ENCODE assay signal across 9 mouse cellular contexts in the genomic region with DNA sequence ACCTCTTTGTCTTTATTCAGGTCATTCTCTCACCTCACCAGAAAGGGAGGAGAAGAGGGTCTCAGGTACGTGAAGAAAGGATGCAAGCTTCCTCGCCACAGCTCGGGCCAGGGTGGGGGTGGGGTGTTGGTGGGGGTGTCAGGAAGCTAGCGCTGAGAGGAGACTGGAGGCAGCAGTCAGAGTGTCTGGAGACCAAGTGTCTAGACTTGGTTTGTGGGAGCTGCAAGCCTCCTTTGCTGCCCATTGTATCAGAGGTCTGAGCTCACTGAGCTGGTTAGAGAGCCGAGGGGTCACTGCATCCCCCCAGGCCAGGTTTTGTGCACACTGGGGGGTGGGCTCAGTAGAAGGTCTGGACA.
DNase-seq lines count a peak whose midpoint lies in the region; ATAC-seq and TF ChIP-seq lines count a peak whose summit lies in the region.
"Had no signal": no experiment of that assay in that cellular context is flagged by ENCODE, and none has a peak within 500 bp of the region (broad histone marks: within the 10 kb centered on the region; RNA-seq: fewer than 3 reads in every experiment).

No protein-coding gene starts in this region.

- H3K36me3 ChIP-seq in liver, embryonic 12.5 days, result no peaks in the 10 kb centered on the region
- no peaks in the 10 kb centered on the region for H3K36me3 ChIP-seq in liver, embryonic 11.5 days (ENCODE audit: control insufficient read depth, insufficient read depth, low read length)
- H3K36me3 ChIP-seq in hindbrain, embryonic 16.5 days (ENCODE audit: control insufficient read depth, insufficient read depth, low read length), result no peaks in the 10 kb centered on the region
- H3K36me3 ChIP-seq in neural tube, embryonic 14.5 days (ENCODE audit: control insufficient read depth, insufficient read depth, low read length), result no peaks in the 10 kb centered on the region

- H3K27me3 ChIP-seq in cerebellum, adult 2 months (ENCODE audit: control insufficient read depth, insufficient read depth, low read length), result no peaks in the 10 kb centered on the region
- 0 out of 2 replicates have a peak, but pooled peaks cover 4% of the 10 kb centered on the region for H3K27me3 ChIP-seq in liver, embryonic 12.5 days (replicated peaks)
- no peaks in the 10 kb centered on the region for H3K27me3 ChIP-seq in liver, embryonic 11.5 days (replicated peaks; ENCODE audit: control insufficient read depth, insufficient read depth, low read length)
- H3K27me3 ChIP-seq in hindbrain, embryonic 16.5 days (replicated peaks; ENCODE audit: control insufficient read depth, insufficient read depth, low read length), result no peaks in the 10 kb centered on the region
- H3K27me3 ChIP-seq in neural tube, embryonic 14.5 days (ENCODE audit: control insufficient read depth, insufficient read depth, low read length), result no peaks in the 10 kb centered on the region

- H3K27ac ChIP-seq in cerebellum, adult 2 months (ENCODE audit: insufficient read depth, low read length), result peak overlapping the region; percentile 22; the same call in 1 of the 2 replicates
- H3K27ac ChIP-seq in liver, embryonic 12.5 days, result no peak overlapping the region
- H3K27ac ChIP-seq in liver, embryonic 11.5 days (ENCODE audit: low read depth, low read length), result no peak overlapping the region
- peak overlapping the region; percentile 88 for H3K27ac ChIP-seq in hindbrain, embryonic 16.5 days (ENCODE audit: low read depth, low read length)
- H3K27ac ChIP-seq in neural tube, embryonic 14.5 days (ENCODE audit: low read depth, low read length), result peak overlapping the region; percentile 90
- H3K27ac ChIP-seq: macrophage had no signal

- no peak for DNase-seq in cerebellum, adult 2 months
- no peak for DNase-seq in cerebellum, postnatal 4 days (ENCODE audit: low spot score in 2 of 2)
- DNase-seq in liver, embryonic 11.5 days (ENCODE audit: low spot score), result no peak
- no peak for DNase-seq in adrenal gland, postnatal 4 days (ENCODE audit: low spot score in 2 of 2)
- DNase-seq in kidney, adult 8-10 months, result no peak

- ATAC-seq in liver, embryonic 12.5 days, result no peak
- ATAC-seq in liver, embryonic 11.5 days (replicated peaks; ENCODE audit: low FRiP score), result no peak
- peak; percentile 47 for ATAC-seq in hindbrain, embryonic 16.5 days
- ATAC-seq in neural tube, embryonic 14.5 days (ENCODE audit: low read depth), result peak; percentile 52; the same call in 1 of the 2 replicates

- H3K9ac ChIP-seq in liver, embryonic 12.5 days, result no peak overlapping the region
- H3K9ac ChIP-seq in liver, embryonic 11.5 days (ENCODE audit: low read depth, low read length), result no peak overlapping the region
- H3K9ac ChIP-seq in hindbrain, embryonic 16.5 days (ENCODE audit: low read depth, low read length), result peak overlapping the region; percentile 62
- H3K9ac ChIP-seq in neural tube, embryonic 14.5 days (replicated peaks; ENCODE audit: low read depth, low read length), result peak overlapping the region; percentile 56

- WGBS in cerebellum, adult 2 months, result 40% methylated on average over 5 of the region's 5 CpGs
- 26% methylated on average over 5 of the region's 5 CpGs for WGBS in liver, embryonic 12.5 days (ENCODE audit: insufficient replicate concordance)
- 30% methylated on average over 5 of the region's 5 CpGs for WGBS in liver, embryonic 11.5 days
- WGBS in hindbrain, embryonic 16.5 days, result 13% methylated on average over 5 of the region's 5 CpGs
- WGBS in neural tube, embryonic 14.5 days, result 8% methylated on average over 5 of the region's 5 CpGs

- no peak for TF ChIP-seq CTCF in cerebellum, adult 2 months (IDR thresholded peaks at IDR 0.05; ENCODE audit: borderline replicate concordance, insufficient read depth, low read depth, low read length)

- H3K4me2 ChIP-seq in liver, embryonic 12.5 days, result peak overlapping the region; percentile 0; the same call in 1 of the 2 replicates
- H3K4me2 ChIP-seq in liver, embryonic 11.5 days, result no peak overlapping the region
- H3K4me2 ChIP-seq in hindbrain, embryonic 16.5 days (ENCODE audit: low read length), result peak overlapping the region; percentile 55
- peak overlapping the region; percentile 44 for H3K4me2 ChIP-seq in neural tube, embryonic 14.5 days (ENCODE audit: low read depth, low read length)

- H3K4me3 ChIP-seq in cerebellum, adult 2 months (replicated peaks; ENCODE audit: insufficient read depth, low read depth, low read length), result peak overlapping the region; percentile 44
- H3K4me3 ChIP-seq in liver, embryonic 12.5 days, result no peak overlapping the region
- H3K4me3 ChIP-seq in liver, embryonic 11.5 days (ENCODE audit: low read depth, low read length), result no peak overlapping the region
- peak overlapping the region; percentile 24 for H3K4me3 ChIP-seq in hindbrain, embryonic 16.5 days (ENCODE audit: low read length)
- H3K4me3 ChIP-seq in neural tube, embryonic 14.5 days (ENCODE audit: low read depth, low read length), result peak overlapping the region; percentile 16

- no peaks in the 10 kb centered on the region; the same call in 1 of the 2 replicates for H3K4me1 ChIP-seq in cerebellum, adult 2 months (ENCODE audit: control insufficient read depth, insufficient read depth, low read length)
- no peaks in the 10 kb centered on the region for H3K4me1 ChIP-seq in liver, embryonic 12.5 days
- no peaks in the 10 kb centered on the region for H3K4me1 ChIP-seq in liver, embryonic 11.5 days (replicated peaks; ENCODE audit: control insufficient read depth, insufficient read depth, low read length)
- H3K4me1 ChIP-seq in hindbrain, embryonic 16.5 days (ENCODE audit: control insufficient read depth, insufficient read depth, low read depth, low read length), result peaks cover 18% of the 10 kb centered on the region
- peaks cover 22% of the 10 kb centered on the region for H3K4me1 ChIP-seq in neural tube, embryonic 14.5 days (ENCODE audit: control insufficient read depth, insufficient read depth, low read length)

- H3K9me3 ChIP-seq in liver, embryonic 12.5 days (replicated peaks), result no peaks in the 10 kb centered on the region
- no peaks in the 10 kb centered on the region for H3K9me3 ChIP-seq in liver, embryonic 11.5 days (ENCODE audit: control insufficient read depth, low read length)
- H3K9me3 ChIP-seq in hindbrain, embryonic 16.5 days (ENCODE audit: control insufficient read depth, low read length), result no peaks in the 10 kb centered on the region
- H3K9me3 ChIP-seq in neural tube, embryonic 14.5 days (ENCODE audit: control insufficient read depth, low read length), result no peaks in the 10 kb centered on the region

- TF ChIP-seq POLR2A in cerebellum, adult 2 months (IDR thresholded peaks at IDR 0.05; ENCODE audit: borderline replicate concordance, insufficient read depth, low read length), result no peak

Comparison
In these comparisons a context has a peak if more than half of its experiments do, and no peak if none do; other contexts are left out.
1. H3K27ac ChIP-seq: peak in cerebellum, adult 2 months (single experiment), hindbrain, embryonic 16.5 days (single experiment) and neural tube, embryonic 14.5 days (single experiment); none in liver, embryonic 12.5 days (single experiment) and liver, embryonic 11.5 days (single experiment).
2. H3K4me3 ChIP-seq: peak in cerebellum, adult 2 months (single experiment), hindbrain, embryonic 16.5 days (single experiment) and neural tube, embryonic 14.5 days (single experiment); none in liver, embryonic 12.5 days (single experiment) and liver, embryonic 11.5 days (single experiment).
3. ATAC-seq: peak in hindbrain, embryonic 16.5 days (single experiment) and neural tube, embryonic 14.5 days (single experiment); none in liver, embryonic 12.5 days (single experiment) and liver, embryonic 11.5 days (single experiment).
4. H3K9ac ChIP-seq: peak in hindbrain, embryonic 16.5 days (single experiment) and neural tube, embryonic 14.5 days (single experiment); none in liver, embryonic 12.5 days (single experiment) and liver, embryonic 11.5 days (single experiment).